Mouse (Mus musculus): Measurements from ENCODE around the gene Rims4. TPM values are rescaled to one million over a fixed set of nuclear protein-coding genes. Genes with fewer than 3 reads are reported as not detected.

Rims4 gene
- polyA plus RNA-seq, 1 experiment from 2014 or later, result not detected

- DNase-seq (ENCODE audit: low read depth, low spot score), result no peak
- POLR2A ChIA-PET, result no interaction called here
- in situ Hi-C loops (cut with MboI; ENCODE audit: low pct_unique_long_range_greater_than_20kb), result no loop called here
- CTCF ChIA-PET, result no interaction called here
- H3K27me3 ChIP-seq, result peaks cover 53% of the 10 kb centered on the region
- no peak for ATAC-seq
- no peak for TF ChIP-seq CTCF (IDR thresholded peaks at IDR 0.05)
Measured at GRCm38 (mm10) chr2:163909604-163910003, 8.9 kb downstream of the Rims4 start.

- in situ Hi-C loops (cut with MboI; ENCODE audit: low pct_unique_long_range_greater_than_20kb), result no loop called here
- no peak for ATAC-seq
- H3K27me3 ChIP-seq, result peaks cover 50% of the 10 kb centered on the region
- ChIA-PET CTCF (no interaction called here), POLR2A (no interaction called here)
- no peak for TF ChIP-seq CTCF (IDR thresholded peaks at IDR 0.05)
- DNase-seq (ENCODE audit: low read depth, low spot score), result no peak
Measured at GRCm38 (mm10) chr2:163907131-163907530, 11.4 kb downstream of the Rims4 start.

- ChIA-PET POLR2A (interaction anchor here (0.8 kb wide), 1 partner anchor 9 kb away, joined by 5 read pairs; no protein-coding TSS in a partner anchor), CTCF (no interaction called here)
- peaks cover 43% of the 10 kb centered on the region for H3K27me3 ChIP-seq
- TF ChIP-seq CTCF (IDR thresholded peaks at IDR 0.05), result no peak
- in situ Hi-C loops (cut with MboI; ENCODE audit: low pct_unique_long_range_greater_than_20kb), result no loop called here
- DNase-seq (ENCODE audit: low read depth, low spot score) (no peak), ATAC-seq (no peak)
Measured at GRCm38 (mm10) chr2:163904323-163904722, 14.2 kb downstream of the Rims4 start.

GRCm38 (mm10) chr2:163903461-163903860, 15.0 kb downstream of the Rims4 start:
- CTCF ChIA-PET, result no interaction called here
- POLR2A ChIA-PET, result no interaction called here
- H3K27me3 ChIP-seq, result peaks cover 45% of the 10 kb centered on the region
- in situ Hi-C loops (cut with MboI; ENCODE audit: low pct_unique_long_range_greater_than_20kb), result no loop called here
- DNase-seq (ENCODE audit: low read depth, low spot score) (no peak), ATAC-seq (no peak)
- no peak for TF ChIP-seq CTCF (IDR thresholded peaks at IDR 0.05)

- no peak for TF ChIP-seq CTCF (IDR thresholded peaks at IDR 0.05)
- in situ Hi-C loops (cut with MboI; ENCODE audit: low pct_unique_long_range_greater_than_20kb), result no loop called here
- H3K27me3 ChIP-seq, result peaks cover 51% of the 10 kb centered on the region
- CTCF ChIA-PET, result no interaction called here
- POLR2A ChIA-PET, result no interaction called here
- ATAC-seq, result no peak
- no peak for DNase-seq (ENCODE audit: low read depth, low spot score)
Measured at GRCm38 (mm10) chr2:163902448-163902847, 16.0 kb downstream of the Rims4 start.

GRCm38 (mm10) chr2:163901043-163901442, 17.4 kb downstream of the Rims4 start:
- no peak for TF ChIP-seq CTCF (IDR thresholded peaks at IDR 0.05)
- DNase-seq (ENCODE audit: low read depth, low spot score), result no peak
- POLR2A ChIA-PET, result no interaction called here
- peaks cover 42% of the 10 kb centered on the region for H3K27me3 ChIP-seq
- in situ Hi-C loops (cut with MboI; ENCODE audit: low pct_unique_long_range_greater_than_20kb), result no loop called here
- CTCF ChIA-PET, result no interaction called here
- no peak for ATAC-seq

GRCm38 (mm10) chr2:163899910-163900411, 18.5 kb downstream of the Rims4 start:
- in situ Hi-C loops (cut with MboI; ENCODE audit: low pct_unique_long_range_greater_than_20kb), result no loop called here
- no peak for ATAC-seq
- H3K27me3 ChIP-seq, result peaks cover 35% of the 10 kb centered on the region
- no peak for DNase-seq (ENCODE audit: low read depth, low spot score)
- no peak for TF ChIP-seq CTCF (IDR thresholded peaks at IDR 0.05)
- CTCF ChIA-PET, result no interaction called here
- POLR2A ChIA-PET, result no interaction called here

GRCm38 (mm10) chr2:163897988-163898535, 20.4 kb downstream of the Rims4 start:
- DNase-seq (ENCODE audit: low read depth, low spot score), result no peak
- CTCF ChIA-PET, result no interaction called here
- in situ Hi-C loops (cut with MboI; ENCODE audit: low pct_unique_long_range_greater_than_20kb), result no loop called here
- no peak for ATAC-seq
- POLR2A ChIA-PET, result no interaction called here
- H3K27me3 ChIP-seq, result peaks cover 20% of the 10 kb centered on the region
- TF ChIP-seq CTCF (IDR thresholded peaks at IDR 0.05), result no peak

GRCm38 (mm10) chr2:163897026-163897425, 21.5 kb downstream of the Rims4 start:
- in situ Hi-C loops (cut with MboI; ENCODE audit: low pct_unique_long_range_greater_than_20kb), result no loop called here
- TF ChIP-seq CTCF (IDR thresholded peaks at IDR 0.05), result no peak
- POLR2A ChIA-PET, result no interaction called here
- no peak for ATAC-seq
- DNase-seq (ENCODE audit: low read depth, low spot score), result no peak
- peaks cover 16% of the 10 kb centered on the region for H3K27me3 ChIP-seq
- CTCF ChIA-PET, result interaction anchor here (1.3 kb wide), 1 partner anchor 10 kb away, joined by 4 read pairs; no protein-coding TSS in a partner anchor

- peaks cover 12% of the 10 kb centered on the region for H3K27me3 ChIP-seq
- CTCF ChIA-PET, result no interaction called here
- in situ Hi-C loops (cut with MboI; ENCODE audit: low pct_unique_long_range_greater_than_20kb), result no loop called here
- ATAC-seq (no peak), DNase-seq (ENCODE audit: low read depth, low spot score) (no peak)
- POLR2A ChIA-PET, result no interaction called here
- TF ChIP-seq CTCF (IDR thresholded peaks at IDR 0.05), result no peak
Measured at GRCm38 (mm10) chr2:163895156-163895555, 23.3 kb downstream of the Rims4 start.

GRCm38 (mm10) chr2:163893446-163894370, 24.8 kb downstream of the Rims4 start:
- H3K27me3 ChIP-seq, result peaks cover 8% of the 10 kb centered on the region
- TF ChIP-seq CTCF (IDR thresholded peaks at IDR 0.05), result no peak
- CTCF ChIA-PET, result no interaction called here
- POLR2A ChIA-PET, result interaction anchor here (0.7 kb wide), 1 partner anchor 837 kb away, joined by 5 read pairs; no protein-coding TSS in a partner anchor
- no peak for ATAC-seq
- DNase-seq (ENCODE audit: low read depth, low spot score), result no peak
- in situ Hi-C loops (cut with MboI; ENCODE audit: low pct_unique_long_range_greater_than_20kb), result no loop called here

All from Patski (cell line).